Mouse (Mus musculus): ENCODE measurements around the gene Eea1. TPM values are rescaled to one million over a fixed set of nuclear protein-coding genes. Genes with fewer than 3 reads are reported as not detected.

Eea1 gene
- total RNA-seq, 2 experiments from 2014 or later = 32.7 to 44.4 TPM

Other genes with a start within 250 kb of the Eea1 start
- not detected in 2 replicates for gene Gm33543, start 97.7 kb upstream of the Eea1 start, total RNA-seq (2015; ENCODE audit: low replicate concordance)
- gene Gm33543, start 97.7 kb upstream of the Eea1 start, total RNA-seq (2017; ENCODE audit: low replicate concordance) = not detected in 2 replicates
- not detected in 2 replicates for gene Gm5426, start 196.0 kb downstream of the Eea1 start, total RNA-seq (2015; ENCODE audit: low replicate concordance)
- not detected in 2 replicates for gene Gm5426, start 196.0 kb downstream of the Eea1 start, total RNA-seq (2017; ENCODE audit: low replicate concordance)

All from erythroid progenitor cell, adult 5-6 weeks (primary cell).